Mouse (Mus musculus): ENCODE measurements around the gene Gzmk. TPM values are rescaled to one million over a fixed set of nuclear protein-coding genes. Genes with fewer than 3 reads are reported as not detected.

Gzmk gene
- polyA plus RNA-seq, 1 experiment from 2014 or later = not detected

DNA sequence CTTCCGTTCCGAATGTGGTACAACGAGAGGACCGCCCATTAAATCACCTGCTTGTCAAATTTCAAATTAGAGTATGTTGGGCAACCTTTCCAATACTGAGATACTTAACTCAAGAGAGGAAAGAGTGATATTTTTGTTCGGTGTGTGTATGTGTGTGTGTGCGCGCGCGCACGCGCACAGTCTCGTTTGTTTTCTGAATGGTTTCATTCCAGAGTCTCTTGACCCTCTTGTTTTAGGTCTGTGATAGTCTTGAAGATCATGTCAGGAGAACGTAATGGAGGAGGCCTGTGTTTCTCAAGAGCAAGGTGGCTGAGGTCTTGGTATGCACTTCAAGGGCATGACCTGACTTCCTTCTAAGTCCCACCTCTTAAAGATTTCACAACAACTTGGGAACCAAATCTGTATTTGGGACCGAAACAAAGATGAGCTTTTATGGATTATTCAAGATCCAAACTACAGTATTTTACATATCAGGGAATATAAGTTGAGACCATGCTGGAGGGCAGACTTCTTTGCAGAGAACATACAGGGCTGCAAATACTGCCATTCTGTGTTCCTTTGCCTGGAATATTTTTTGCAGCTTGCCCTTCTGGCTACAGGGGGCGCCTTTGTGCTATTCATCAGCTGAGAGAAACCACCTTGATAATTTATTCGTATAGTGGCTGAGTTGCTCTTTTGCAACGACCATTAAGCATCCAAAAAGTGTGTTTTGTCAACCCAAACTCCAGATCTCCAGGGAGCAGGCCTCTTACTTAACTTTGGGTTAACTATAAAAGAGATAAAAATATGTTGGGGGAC, 2.2 kb upstream of the Gzmk start:
- 88% methylated on average over 17 of the region's 17 CpGs for WGBS
- no peak overlapping the region for H3K4me3 ChIP-seq (replicated peaks)
- no peak overlapping the region for H3K4me2 ChIP-seq (replicated peaks)
- H3K9me3 ChIP-seq = no peaks in the 10 kb centered on the region
- H3K36me3 ChIP-seq = no peaks in the 10 kb centered on the region
- H3K27me3 ChIP-seq = no peaks in the 10 kb centered on the region
- ATAC-seq = no peak
- no peak overlapping the region for H3K27ac ChIP-seq
- peaks cover 12% of the 10 kb centered on the region for H3K4me1 ChIP-seq (replicated peaks)
- no peak overlapping the region for H3K9ac ChIP-seq (replicated peaks)

DNA sequence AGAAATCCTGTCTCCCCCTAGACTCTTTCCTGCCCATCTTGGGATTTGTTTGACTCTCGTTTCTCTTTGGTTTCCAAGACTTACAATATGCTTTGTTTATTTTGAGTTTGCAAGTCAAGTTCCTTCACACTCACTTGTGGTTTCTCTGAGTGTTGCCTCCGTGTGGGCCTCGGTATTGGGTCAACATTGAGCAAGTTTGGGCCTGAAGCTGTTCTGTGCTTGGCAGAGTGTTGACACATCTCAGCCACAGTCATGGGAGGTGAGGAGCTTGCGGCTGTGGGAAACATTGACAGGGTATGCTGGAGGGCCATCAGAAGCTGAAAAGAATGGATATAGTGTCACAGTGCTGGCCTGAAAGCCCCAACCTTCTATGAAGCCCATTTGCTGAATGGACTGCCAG, 1.4 kb upstream of the Gzmk start:
- no peak for ATAC-seq
- Histone ChIP-seq H3K4me1 (replicated peaks) (peaks cover 12% of the 10 kb centered on the region), H3K27me3 (no peaks in the 10 kb centered on the region), H3K36me3 (no peaks in the 10 kb centered on the region), H3K27ac (no peak overlapping the region), H3K4me3 (replicated peaks) (no peak overlapping the region), H3K4me2 (replicated peaks) (no peak overlapping the region), H3K9me3 (no peaks in the 10 kb centered on the region), H3K9ac (replicated peaks) (no peak overlapping the region)
- WGBS = 93% methylated on average over 4 of the region's 4 CpGs

DNA sequence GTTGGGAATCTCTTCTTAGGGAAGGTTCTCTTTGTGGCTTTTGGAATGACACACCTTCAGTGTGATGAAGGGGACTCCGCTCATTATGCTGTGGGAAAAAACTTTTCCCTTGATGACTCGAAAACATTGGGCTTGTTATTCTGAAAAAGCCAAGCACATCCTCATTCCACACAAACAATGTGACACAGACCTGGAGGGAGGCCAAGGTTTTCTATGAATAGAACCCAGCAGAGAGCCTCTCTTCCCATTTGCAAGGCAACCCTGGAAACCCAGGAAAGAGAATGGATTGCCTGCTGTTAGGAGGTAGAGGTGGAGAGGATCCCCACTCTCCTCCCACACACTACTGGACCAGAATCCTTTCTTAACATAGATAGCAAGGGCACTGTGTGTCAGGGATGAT, 1.6 kb downstream of the Gzmk start:
- H3K27ac ChIP-seq = 0 out of 2 replicates have a peak overlapping the region, but pooled peaks have one; percentile 36
- H3K4me2 ChIP-seq (replicated peaks) = peak overlapping the region; percentile 32
- H3K9me3 ChIP-seq = no peaks in the 10 kb centered on the region
- peak; percentile 46; the same call in 1 of the 2 replicates for ATAC-seq
- no peak overlapping the region for H3K4me3 ChIP-seq (replicated peaks)
- H3K4me1 ChIP-seq (replicated peaks) = peaks cover 12% of the 10 kb centered on the region
- 7% methylated on average over 2 of the region's 2 CpGs for WGBS
- H3K9ac ChIP-seq (replicated peaks) = no peak overlapping the region
- H3K36me3 ChIP-seq = no peaks in the 10 kb centered on the region
- no peaks in the 10 kb centered on the region for H3K27me3 ChIP-seq

DNA sequence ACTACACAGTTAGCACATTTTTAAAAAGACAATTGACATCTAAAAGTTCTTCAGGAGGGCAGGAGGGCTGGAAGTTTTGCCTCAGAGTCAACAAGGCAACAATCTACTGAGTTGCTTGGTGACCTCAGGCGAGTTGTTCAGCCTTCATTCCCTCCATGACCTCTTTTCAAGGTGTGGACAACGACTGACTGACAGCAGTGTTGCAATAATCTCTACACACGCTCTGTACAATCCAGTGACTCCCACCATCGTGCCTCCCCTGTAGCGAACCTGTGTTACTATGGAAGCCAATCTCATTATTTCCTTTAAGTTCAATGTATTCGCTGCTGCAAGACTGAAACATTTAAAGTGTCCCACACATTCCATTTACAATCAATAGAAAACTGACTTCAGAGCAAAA, 3.9 kb downstream of the Gzmk start:
- Histone ChIP-seq H3K4me1 (replicated peaks) (peaks cover 12% of the 10 kb centered on the region), H3K36me3 (no peaks in the 10 kb centered on the region), H3K4me3 (replicated peaks) (no peak overlapping the region), H3K27me3 (no peaks in the 10 kb centered on the region), H3K4me2 (replicated peaks) (no peak overlapping the region), H3K9ac (replicated peaks) (no peak overlapping the region), H3K27ac (no peak overlapping the region), H3K9me3 (no peaks in the 10 kb centered on the region)
- ATAC-seq = no peak
- 62% methylated on average over 6 of the region's 6 CpGs for WGBS

DNA sequence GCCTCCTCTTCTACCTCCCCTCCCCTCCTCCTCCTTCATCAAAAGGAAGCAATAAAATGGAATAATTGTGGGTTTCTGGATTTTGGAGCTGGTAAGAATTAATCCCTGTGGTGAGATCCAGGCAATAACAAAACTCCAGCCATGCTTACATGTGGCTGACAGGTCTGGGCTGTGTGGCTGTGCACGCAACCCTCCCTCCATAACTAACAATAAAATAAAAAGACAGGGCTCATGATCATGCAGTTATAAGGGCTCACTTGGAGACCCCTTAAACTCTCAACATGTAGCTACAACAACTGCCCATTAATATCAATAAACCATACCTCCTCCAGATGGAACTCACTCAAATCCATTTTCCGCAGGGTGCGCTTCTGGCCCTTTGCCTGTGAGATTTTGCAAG, 11.8 kb downstream of the Gzmk start:
- H3K4me2 ChIP-seq (replicated peaks) = no peak overlapping the region
- 93% methylated on average over 3 of the region's 3 CpGs for WGBS
- no peak overlapping the region for H3K9ac ChIP-seq (replicated peaks)
- H3K4me3 ChIP-seq (replicated peaks) = no peak overlapping the region
- H3K4me1 ChIP-seq (replicated peaks) = no peaks in the 10 kb centered on the region
- no peak for ATAC-seq
- H3K36me3 ChIP-seq = no peaks in the 10 kb centered on the region
- H3K27ac ChIP-seq = no peak overlapping the region
- H3K27me3 ChIP-seq = peaks cover 10% of the 10 kb centered on the region; the same call in 1 of the 2 replicates
- H3K9me3 ChIP-seq = no peaks in the 10 kb centered on the region

DNA sequence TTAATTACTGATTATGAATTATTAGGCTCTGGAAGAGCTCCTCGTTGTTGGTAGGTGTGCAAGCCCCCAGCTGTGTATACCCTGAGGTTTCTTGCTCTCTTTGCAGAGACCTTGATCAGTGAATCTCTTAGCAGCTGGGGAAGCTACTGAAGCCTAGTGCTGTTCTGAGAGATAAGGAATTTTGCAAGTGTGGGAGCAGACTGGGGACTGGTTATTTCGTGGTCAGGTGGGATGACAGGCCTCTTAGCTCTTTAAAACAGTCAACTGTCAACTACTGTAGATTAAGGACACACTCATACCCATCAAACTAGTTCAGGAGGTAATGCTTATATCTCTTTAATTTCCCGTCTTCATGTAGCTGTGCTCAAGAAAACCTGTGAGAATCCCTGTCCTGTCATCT, 13.3 kb downstream of the Gzmk start:
- 72% methylated on average over 3 of the region's 3 CpGs for WGBS

DNA sequence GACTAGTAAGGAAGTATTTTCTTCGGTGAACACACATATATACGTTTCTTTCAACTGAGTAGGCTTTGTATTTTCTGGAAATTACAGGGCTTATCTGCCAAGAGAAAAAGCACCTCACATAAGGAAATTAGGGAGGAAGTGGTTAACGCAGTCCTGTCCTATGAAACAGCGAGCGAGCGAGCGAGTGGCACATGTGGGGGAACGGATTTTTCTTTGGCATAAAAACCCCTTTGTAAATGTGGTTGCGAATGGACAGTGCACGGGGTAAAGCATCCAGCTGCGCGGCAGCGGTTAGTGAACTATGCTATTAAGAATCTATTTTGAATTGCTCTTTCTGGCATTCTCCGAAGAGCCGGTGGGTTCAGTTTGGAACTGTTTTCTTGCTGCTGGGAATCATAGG, 14.4 kb downstream of the Gzmk start:
- H3K4me1 ChIP-seq (replicated peaks) = no peaks in the 10 kb centered on the region
- no peak overlapping the region for H3K4me2 ChIP-seq (replicated peaks)
- 75% methylated on average over 15 of the region's 15 CpGs for WGBS
- peaks cover 10% of the 10 kb centered on the region; the same call in 1 of the 2 replicates for H3K27me3 ChIP-seq
- no peak for ATAC-seq
- no peak overlapping the region for H3K27ac ChIP-seq
- H3K9me3 ChIP-seq = no peaks in the 10 kb centered on the region
- H3K9ac ChIP-seq (replicated peaks) = no peak overlapping the region
- no peak overlapping the region for H3K4me3 ChIP-seq (replicated peaks)
- H3K36me3 ChIP-seq = no peaks in the 10 kb centered on the region

More for the DNA sequence above, 13.3 kb downstream of the Gzmk start:
- no peaks in the 10 kb centered on the region for H3K9me3 ChIP-seq
- no peaks in the 10 kb centered on the region for H3K4me1 ChIP-seq (replicated peaks)
- H3K4me2 ChIP-seq (replicated peaks) = no peak overlapping the region
- H3K27me3 ChIP-seq = peaks cover 10% of the 10 kb centered on the region; the same call in 1 of the 2 replicates
- no peak for ATAC-seq
- no peak overlapping the region for H3K9ac ChIP-seq (replicated peaks)
- H3K4me3 ChIP-seq (replicated peaks) = no peak overlapping the region
- H3K36me3 ChIP-seq = no peaks in the 10 kb centered on the region
- no peak overlapping the region for H3K27ac ChIP-seq

DNA sequence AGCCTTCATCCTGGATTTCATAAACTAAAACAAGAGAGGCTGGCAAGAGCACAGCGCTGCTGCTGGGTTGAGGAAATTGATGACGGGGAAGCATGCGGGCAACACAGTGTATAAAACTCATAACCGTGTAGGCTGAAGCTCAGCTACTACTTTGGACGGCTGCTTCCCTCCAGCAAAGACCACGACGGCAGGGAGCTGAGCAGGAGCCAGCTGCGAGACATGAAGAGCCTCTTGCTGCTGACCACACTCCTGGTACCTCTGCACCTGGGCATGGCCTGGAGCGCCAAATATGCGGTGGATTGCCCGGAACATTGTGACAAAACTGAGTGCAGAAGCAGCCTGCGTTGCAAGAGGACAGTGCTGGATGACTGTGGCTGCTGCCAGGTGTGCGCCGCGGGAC, 16.1 kb downstream of the Gzmk start, which contains the start of gene Esm1:
Gene Esm1 (plus strand): TSS at position 36 of the 400 bp plus-strand sequence.
- no peaks in the 10 kb centered on the region for H3K36me3 ChIP-seq
- H3K27ac ChIP-seq = no peak within 1 kb of the TSS
- no peak for ATAC-seq
- H3K4me3 ChIP-seq (replicated peaks) = no peak within 1 kb of the TSS
- H3K9ac ChIP-seq (replicated peaks) = no peak within 1 kb of the TSS
- no peaks in the 10 kb centered on the region for H3K9me3 ChIP-seq
- peaks cover 10% of the 10 kb centered on the region; the same call in 1 of the 2 replicates for H3K27me3 ChIP-seq
- H3K4me2 ChIP-seq (replicated peaks) = 0 out of 2 replicates have a peak within 1 kb of the TSS, but pooled peaks have one; percentile 7
- H3K4me1 ChIP-seq (replicated peaks) = no peaks in the 10 kb centered on the region
- 56% methylated on average over 15 of the region's 15 CpGs for WGBS

DNA sequence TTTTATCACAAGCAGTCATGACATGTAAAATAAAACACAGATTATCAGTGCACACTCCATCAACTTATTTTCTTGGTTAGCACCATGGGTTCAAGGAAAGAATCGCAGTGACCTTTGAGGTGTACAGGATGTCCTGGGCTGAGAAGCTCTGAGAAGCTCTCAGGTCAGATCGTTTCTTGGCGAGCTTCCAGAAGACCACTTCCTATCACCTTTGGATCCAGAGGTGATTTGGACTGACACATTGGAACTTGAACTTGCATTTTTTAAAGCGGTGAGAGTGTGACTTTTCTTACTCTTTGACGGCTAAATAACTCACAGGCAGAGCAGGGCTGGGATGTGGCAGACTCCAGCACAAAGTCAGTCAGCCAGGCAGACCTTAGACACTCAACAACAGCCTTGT, 20.4 kb downstream of the Gzmk start:
- no peak overlapping the region for H3K9ac ChIP-seq (replicated peaks)
- H3K4me2 ChIP-seq (replicated peaks) = no peak overlapping the region
- H3K4me3 ChIP-seq (replicated peaks) = no peak overlapping the region
- no peaks in the 10 kb centered on the region for H3K4me1 ChIP-seq (replicated peaks)
- 93% methylated on average over 5 of the region's 5 CpGs for WGBS
- no peak overlapping the region for H3K27ac ChIP-seq
- no peak for ATAC-seq
- H3K36me3 ChIP-seq = no peaks in the 10 kb centered on the region
- no peaks in the 10 kb centered on the region for H3K9me3 ChIP-seq
- H3K27me3 ChIP-seq = peaks cover 10% of the 10 kb centered on the region; the same call in 1 of the 2 replicates

DNA sequence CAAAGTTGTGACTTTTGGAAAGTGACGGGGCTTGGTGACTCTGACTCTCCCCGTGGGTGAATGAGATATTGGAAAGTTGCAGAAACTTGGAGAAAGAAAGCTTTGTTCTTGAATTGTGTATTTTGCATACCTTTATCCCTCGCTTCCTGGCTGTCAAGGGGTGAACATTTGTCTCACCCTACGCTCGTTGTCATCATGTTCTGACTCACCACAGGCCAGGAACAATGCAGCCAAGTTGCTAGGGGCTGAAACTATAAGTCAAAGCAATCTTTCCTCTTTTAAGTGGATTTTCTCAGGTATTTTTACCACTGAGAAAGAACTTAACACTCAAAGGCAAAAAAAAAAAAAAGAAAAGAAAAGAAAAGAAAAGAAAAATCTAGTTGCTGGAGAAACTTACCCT, 22.6 kb downstream of the Gzmk start:
- no peak overlapping the region for H3K9ac ChIP-seq (replicated peaks)
- H3K4me2 ChIP-seq (replicated peaks) = no peak overlapping the region
- H3K4me3 ChIP-seq (replicated peaks) = no peak overlapping the region
- no peaks in the 10 kb centered on the region for H3K27me3 ChIP-seq
- H3K9me3 ChIP-seq = no peaks in the 10 kb centered on the region
- ATAC-seq = no peak
- H3K36me3 ChIP-seq = no peaks in the 10 kb centered on the region
- H3K4me1 ChIP-seq (replicated peaks) = no peaks in the 10 kb centered on the region
- WGBS = 74% methylated on average over 5 of the region's 5 CpGs
- no peak overlapping the region for H3K27ac ChIP-seq

DNA sequence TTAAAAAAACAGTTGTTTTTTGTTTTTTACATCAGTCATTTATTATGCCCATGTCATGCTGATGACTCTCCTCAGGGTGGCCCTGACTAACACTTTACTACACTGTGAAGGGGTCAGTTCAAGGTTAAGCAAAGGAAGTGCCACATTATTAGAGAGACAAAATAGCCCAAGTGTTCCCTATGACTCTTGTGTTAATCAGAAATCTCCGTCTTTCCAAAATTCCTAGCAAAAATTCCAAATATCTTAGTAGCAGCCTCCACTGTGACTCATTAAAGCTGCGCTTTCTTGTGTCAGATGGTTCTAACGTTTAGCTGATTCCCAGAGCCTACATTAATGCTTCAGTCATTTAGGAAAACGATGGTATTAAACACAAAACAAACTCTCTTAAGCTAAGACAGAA, 23.5 kb downstream of the Gzmk start:
- Histone ChIP-seq H3K27me3 (no peaks in the 10 kb centered on the region), H3K36me3 (no peaks in the 10 kb centered on the region), H3K4me2 (replicated peaks) (no peak overlapping the region), H3K9me3 (no peaks in the 10 kb centered on the region), H3K9ac (replicated peaks) (no peak overlapping the region), H3K4me3 (replicated peaks) (no peak overlapping the region), H3K27ac (no peak overlapping the region), H3K4me1 (replicated peaks) (no peaks in the 10 kb centered on the region)
- no peak for ATAC-seq
- 78% methylated on average over 4 of the region's 4 CpGs for WGBS

DNA sequence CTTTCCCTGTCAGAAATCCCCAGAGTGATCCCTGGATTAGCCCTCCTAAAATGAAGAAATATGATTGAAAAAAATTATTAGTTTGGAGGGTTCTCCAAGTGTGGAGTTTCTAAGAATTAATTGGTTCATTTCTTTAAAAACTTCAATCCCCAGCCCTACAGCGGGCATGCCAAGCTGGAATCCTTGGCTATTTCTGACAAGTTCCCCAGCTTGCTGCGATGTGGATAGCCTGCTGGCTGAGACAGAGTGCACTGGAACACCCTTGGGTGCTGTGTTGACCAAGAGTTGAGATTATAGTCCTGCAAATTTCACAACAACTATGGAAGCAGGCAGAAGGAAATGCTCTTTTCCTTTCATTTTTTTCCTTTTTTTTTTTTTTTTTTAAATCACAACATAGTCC, 24.1 kb downstream of the Gzmk start:
- Histone ChIP-seq H3K9me3 (no peaks in the 10 kb centered on the region), H3K36me3 (no peaks in the 10 kb centered on the region), H3K27me3 (no peaks in the 10 kb centered on the region), H3K4me1 (replicated peaks) (no peaks in the 10 kb centered on the region), H3K9ac (replicated peaks) (no peak overlapping the region), H3K4me3 (replicated peaks) (no peak overlapping the region), H3K27ac (no peak overlapping the region), H3K4me2 (replicated peaks) (no peak overlapping the region)
- ATAC-seq = no peak
- WGBS = 79% methylated on average over 2 of the region's 2 CpGs

Data from midbrain, embryonic 13.5 days (tissue).